Mouse (Mus musculus): ENCODE results near the gene Syn3. TPM values are rescaled to one million over a fixed set of nuclear protein-coding genes. Genes with fewer than 3 reads are reported as not detected.
A peak's percentile ranks its signal among the peaks of the same experiment; 100 is the strongest.
"Not testable (repeated sequence)": the region's sequence is repeated elsewhere in the genome, so short reads cannot be mapped to it uniquely, and the experiment has no call there.

Gene Syn3
- polyA plus RNA-seq, 1 experiment from 2014 or later, result 7.9 TPM

- Histone ChIP-seq H3K4me2 (replicated peaks) (no peak overlapping the region), H3K27ac (no peak overlapping the region), H3K4me3 (no peak overlapping the region), H3K9ac (no peak overlapping the region), H3K4me1 (peaks cover 16% of the 10 kb centered on the region), H3K27me3 (no peaks in the 10 kb centered on the region), H3K9me3 (replicated peaks) (no peaks in the 10 kb centered on the region; the same call in 1 of the 2 replicates), H3K36me3 (no peaks in the 10 kb centered on the region)
- WGBS, result 91% methylated on average over 3 of the region's 3 CpGs
- ATAC-seq (ENCODE audit: low FRiP score), result no peak
These were observed 106.3 kb downstream of the Syn3 start for GRCm38 (mm10) chr10:86392399-86392798.

DNA sequence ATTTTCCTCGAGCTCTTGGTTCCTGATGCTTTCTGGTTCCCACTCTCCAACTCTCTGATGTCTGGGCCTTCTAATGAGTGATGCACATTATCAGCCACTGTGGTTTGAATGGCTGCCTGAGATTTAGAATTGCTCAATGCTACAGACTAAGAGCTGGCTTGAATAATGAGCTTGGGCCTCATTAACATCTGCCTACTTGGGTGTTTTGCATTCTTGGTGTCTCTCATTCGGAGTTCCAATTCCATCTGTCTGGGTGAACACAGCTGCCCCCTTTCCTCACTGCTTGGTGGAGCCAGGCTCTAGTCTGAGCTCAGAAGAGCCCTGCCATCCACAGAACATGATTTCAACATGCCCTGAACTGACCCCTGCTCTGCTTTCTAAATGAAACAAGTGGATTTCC is 108.8 kb downstream of the Syn3 start:
- Histone ChIP-seq H3K27me3 (no peaks in the 10 kb centered on the region), H3K4me2 (replicated peaks) (no peak overlapping the region), H3K27ac (no peak overlapping the region), H3K9me3 (replicated peaks) (no peaks in the 10 kb centered on the region; the same call in 1 of the 2 replicates), H3K9ac (no peak overlapping the region), H3K36me3 (no peaks in the 10 kb centered on the region), H3K4me3 (no peak overlapping the region), H3K4me1 (peaks cover 16% of the 10 kb centered on the region)
- 0 out of 2 replicates have a peak, but pooled peaks have one; percentile 35 for ATAC-seq (ENCODE audit: low FRiP score)
- 41% methylated on average over 2 of the region's 2 CpGs for WGBS

DNA sequence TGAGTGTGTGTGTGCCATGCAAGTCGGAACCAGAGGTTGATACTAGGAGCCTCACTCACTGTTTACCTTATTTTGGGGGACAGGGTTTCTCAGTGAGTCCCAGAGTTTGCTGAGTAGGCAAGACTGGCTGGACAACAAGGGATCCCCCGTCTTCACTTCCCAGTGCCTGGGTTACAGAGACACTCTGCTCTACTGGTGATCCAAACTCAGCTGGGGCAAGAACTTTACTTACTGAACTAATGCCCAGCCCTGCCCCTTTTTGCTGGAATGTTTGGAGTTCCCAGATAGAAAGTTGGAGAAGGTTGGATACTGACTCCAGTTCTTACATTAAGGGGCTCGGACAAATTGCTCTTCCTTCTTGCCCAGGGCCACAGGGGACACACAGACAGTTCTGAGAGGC is 109.3 kb downstream of the Syn3 start:
- Histone ChIP-seq H3K27me3 (no peaks in the 10 kb centered on the region), H3K9ac (no peak overlapping the region), H3K4me1 (peaks cover 16% of the 10 kb centered on the region), H3K4me3 (no peak overlapping the region), H3K27ac (no peak overlapping the region), H3K36me3 (no peaks in the 10 kb centered on the region), H3K4me2 (replicated peaks) (no peak overlapping the region), H3K9me3 (replicated peaks) (no peaks in the 10 kb centered on the region)
- no peak for ATAC-seq (ENCODE audit: low FRiP score)
- 87% methylated on average over 3 of the region's 3 CpGs for WGBS

DNA sequence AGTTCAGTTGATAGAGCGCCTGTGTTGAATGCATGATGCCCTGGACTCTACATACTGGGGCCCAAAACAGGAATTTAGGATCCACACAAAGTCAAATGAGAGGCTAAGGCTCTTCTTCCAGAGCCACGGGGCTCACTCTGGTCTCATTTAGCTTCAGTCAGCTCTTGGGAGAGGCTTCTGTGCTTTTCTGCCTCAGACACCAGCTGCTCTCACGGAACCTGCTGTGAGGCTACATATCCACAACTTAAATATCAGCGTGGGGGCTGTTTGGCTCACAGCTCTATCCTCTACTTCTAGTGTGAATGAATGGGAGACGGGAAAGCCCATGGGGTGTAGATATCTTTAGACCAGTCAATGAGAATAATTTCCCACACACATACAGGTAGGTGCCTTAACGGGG is 109.9 kb downstream of the Syn3 start:
- no peak for ATAC-seq (ENCODE audit: low FRiP score)
- Histone ChIP-seq H3K9me3 (replicated peaks) (no peaks in the 10 kb centered on the region), H3K4me2 (replicated peaks) (no peak overlapping the region), H3K9ac (no peak overlapping the region), H3K4me3 (no peak overlapping the region), H3K4me1 (peaks cover 16% of the 10 kb centered on the region), H3K27ac (no peak overlapping the region), H3K36me3 (no peaks in the 10 kb centered on the region), H3K27me3 (no peaks in the 10 kb centered on the region)
- whole genome bisulfite sequencing, result 68% methylated on average over 6 of the region's 6 CpGs

DNA sequence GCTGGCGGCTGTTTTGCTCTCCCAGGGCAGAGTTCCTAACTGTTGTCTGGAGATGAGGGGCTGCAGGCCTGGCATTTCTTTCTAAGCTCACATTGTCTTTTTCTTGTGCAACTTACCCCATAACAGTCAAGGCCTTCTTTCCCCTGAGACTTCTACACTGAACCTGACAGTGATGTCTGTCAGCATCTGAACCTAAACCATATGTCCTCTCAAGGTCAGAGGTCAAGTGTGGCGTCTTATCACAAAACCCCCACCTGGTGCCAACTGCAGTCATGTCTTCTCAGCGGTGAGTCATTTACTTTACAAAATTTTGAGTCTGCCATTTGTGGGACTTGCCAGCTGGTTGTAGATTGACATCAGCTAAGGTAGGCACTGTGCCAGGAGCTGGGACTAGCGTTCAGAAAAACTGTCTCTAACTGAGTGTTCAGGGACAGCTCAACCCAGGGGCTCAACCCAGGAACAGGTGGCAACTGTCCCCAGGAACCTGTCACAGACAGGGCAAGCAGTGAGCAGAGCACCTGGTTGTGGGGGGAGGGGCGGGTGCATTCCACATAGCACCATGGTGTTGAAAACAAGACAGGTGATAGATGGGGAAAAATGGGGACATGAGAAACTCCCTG is 110.8 kb downstream of the Syn3 start:
- H3K4me1 ChIP-seq, result peaks cover 16% of the 10 kb centered on the region
- WGBS, result 72% methylated on average over 5 of the region's 5 CpGs
- ATAC-seq (ENCODE audit: low FRiP score), result no peak

GRCm38 (mm10) chr10:86386232-86386631 is 112.5 kb downstream of the Syn3 start:
- Histone ChIP-seq H3K27me3 (no peaks in the 10 kb centered on the region), H3K9me3 (replicated peaks) (no peaks in the 10 kb centered on the region), H3K4me2 (replicated peaks) (no peak overlapping the region), H3K4me1 (peaks cover 16% of the 10 kb centered on the region), H3K9ac (no peak overlapping the region), H3K27ac (no peak overlapping the region), H3K4me3 (no peak overlapping the region), H3K36me3 (no peaks in the 10 kb centered on the region)
- WGBS, result 76% methylated on average over 4 of the region's 4 CpGs
- no peak for ATAC-seq (ENCODE audit: low FRiP score)

More for the DNA sequence above, 110.8 kb downstream of the Syn3 start:
- no peak overlapping the region for H3K9ac ChIP-seq
- H3K27me3 ChIP-seq, result no peaks in the 10 kb centered on the region
- no peaks in the 10 kb centered on the region for H3K9me3 ChIP-seq (replicated peaks)
- no peak overlapping the region for H3K4me2 ChIP-seq (replicated peaks)
- no peak overlapping the region for H3K4me3 ChIP-seq
- H3K27ac ChIP-seq, result no peak overlapping the region
- no peaks in the 10 kb centered on the region for H3K36me3 ChIP-seq

DNA sequence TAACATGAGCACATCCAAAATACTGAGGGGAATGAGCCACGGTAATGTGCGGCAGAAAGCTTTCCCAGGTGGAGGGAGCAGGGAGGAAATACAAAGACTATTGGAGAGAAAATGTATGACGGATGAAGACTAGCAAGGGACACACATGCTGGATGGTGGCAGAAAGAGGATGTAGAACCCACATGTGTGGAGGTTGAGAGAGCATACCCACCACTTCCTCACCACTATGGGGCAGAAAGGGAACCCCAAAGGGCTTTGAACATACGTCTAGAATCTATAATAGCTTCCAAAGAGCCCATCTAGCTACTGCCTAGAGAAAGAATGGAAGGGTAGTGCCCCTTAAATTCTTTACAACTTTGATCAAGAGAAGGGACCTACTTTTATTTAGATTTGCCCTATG is 113.0 kb downstream of the Syn3 start:
- peaks cover 16% of the 10 kb centered on the region for H3K4me1 ChIP-seq
- no peak overlapping the region for H3K9ac ChIP-seq
- no peaks in the 10 kb centered on the region for H3K9me3 ChIP-seq (replicated peaks)
- no peaks in the 10 kb centered on the region for H3K27me3 ChIP-seq
- WGBS, result 63% methylated on average over 4 of the region's 4 CpGs
- no peak overlapping the region for H3K4me2 ChIP-seq (replicated peaks)
- no peak for ATAC-seq (ENCODE audit: low FRiP score)
- no peak overlapping the region for H3K4me3 ChIP-seq
- H3K36me3 ChIP-seq, result no peaks in the 10 kb centered on the region
- no peak overlapping the region for H3K27ac ChIP-seq

GRCm38 (mm10) chr10:86384655-86385054 is 114.0 kb downstream of the Syn3 start:
- H3K4me3 ChIP-seq, result no peak overlapping the region
- peaks cover 12% of the 10 kb centered on the region for H3K4me1 ChIP-seq
- no peaks in the 10 kb centered on the region for H3K36me3 ChIP-seq
- H3K9me3 ChIP-seq (replicated peaks), result no peaks in the 10 kb centered on the region
- no peak overlapping the region for H3K4me2 ChIP-seq (replicated peaks)
- no peak overlapping the region for H3K27ac ChIP-seq
- H3K9ac ChIP-seq, result no peak overlapping the region
- WGBS, result 88% methylated on average over 2 of the region's 2 CpGs
- no peaks in the 10 kb centered on the region for H3K27me3 ChIP-seq
- no peak for ATAC-seq (ENCODE audit: low FRiP score)

GRCm38 (mm10) chr10:86381922-86382260 is 116.8 kb downstream of the Syn3 start:
- Histone ChIP-seq H3K4me1 (no peaks in the 10 kb centered on the region; the same call in 1 of the 2 replicates), H3K9ac (no peak overlapping the region), H3K4me2 (replicated peaks) (no peak overlapping the region), H3K27ac (no peak overlapping the region), H3K9me3 (replicated peaks) (no peaks in the 10 kb centered on the region), H3K4me3 (no peak overlapping the region), H3K36me3 (no peaks in the 10 kb centered on the region), H3K27me3 (no peaks in the 10 kb centered on the region)
- WGBS, result 37% methylated on average over 2 of the region's 2 CpGs
- ATAC-seq (ENCODE audit: low FRiP score), result no peak

- H3K4me1 ChIP-seq, result peaks cover 4% of the 10 kb centered on the region; the same call in 1 of the 2 replicates
- no peak overlapping the region for H3K27ac ChIP-seq
- H3K4me3 ChIP-seq, result no peak overlapping the region
- ATAC-seq (ENCODE audit: low FRiP score), result no peak
- WGBS, result 69% methylated on average over 9 of the region's 9 CpGs
- no peaks in the 10 kb centered on the region for H3K9me3 ChIP-seq (replicated peaks)
- H3K9ac ChIP-seq, result no peak overlapping the region
- H3K4me2 ChIP-seq (replicated peaks), result no peak overlapping the region
- no peaks in the 10 kb centered on the region for H3K36me3 ChIP-seq
- no peaks in the 10 kb centered on the region for H3K27me3 ChIP-seq
These were observed 117.4 kb downstream of the Syn3 start for GRCm38 (mm10) chr10:86381150-86381921.

DNA sequence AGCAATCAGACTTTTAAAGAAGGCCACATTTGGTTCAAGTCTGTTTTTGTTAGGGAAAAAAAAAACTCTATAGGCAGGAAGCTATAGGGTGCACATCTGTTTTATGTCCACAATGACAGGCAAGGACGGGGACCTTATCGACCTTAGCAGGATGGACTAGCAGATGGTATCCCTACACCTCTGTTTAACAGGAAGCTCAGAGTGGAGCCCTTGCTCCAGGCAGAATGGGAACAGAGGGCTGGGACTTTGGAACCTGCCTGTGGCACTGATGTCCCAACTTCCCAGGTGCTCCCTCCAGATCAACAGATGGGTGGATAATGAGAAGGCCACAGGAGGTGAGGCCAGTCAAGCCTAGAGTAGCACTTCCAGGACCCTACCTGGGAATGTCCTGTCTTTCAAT is 118.1 kb downstream of the Syn3 start:
- Histone ChIP-seq H3K27ac (no peak overlapping the region), H3K27me3 (no peaks in the 10 kb centered on the region), H3K4me3 (no peak overlapping the region), H3K4me2 (replicated peaks) (no peak overlapping the region), H3K9ac (no peak overlapping the region), H3K4me1 (peaks cover 5% of the 10 kb centered on the region; the same call in 1 of the 2 replicates), H3K36me3 (no peaks in the 10 kb centered on the region), H3K9me3 (replicated peaks) (no peaks in the 10 kb centered on the region)
- 66% methylated on average over 2 of the region's 2 CpGs for WGBS
- ATAC-seq (ENCODE audit: low FRiP score), result no peak

- H3K27me3 ChIP-seq; H3K9ac ChIP-seq; H3K4me3 ChIP-seq; H3K4me1 ChIP-seq; H3K4me2 ChIP-seq (replicated peaks); H3K9me3 ChIP-seq (replicated peaks); H3K36me3 ChIP-seq; H3K27ac ChIP-seq; ATAC-seq (ENCODE audit: low FRiP score): not testable (repeated sequence)
- WGBS, result 86% methylated on average over 2 of the region's 2 CpGs
These were observed 119.9 kb downstream of the Syn3 start for GRCm38 (mm10) chr10:86378803-86379202.

Measured in hindbrain, embryonic 12.5 days (tissue).